Mouse (Mus musculus) CD4-positive, CD25-positive, alpha-beta regulatory T cell, adult 4 months (primary cell): ENCODE results near the gene Arsb. TPM values are rescaled to one million over a fixed set of nuclear protein-coding genes. Genes with fewer than 3 reads are reported as not detected.

Experiments
- ATAC-seq: one replicate; pipeline ENCODE4 v1.8.0; 2017
- polyA plus RNA-seq, 2 experiments: library from polyadenylated mRNA; unstranded; fragments of 100-300 nt; shearing (Covaris generic); gene quantifications; one replicate each; pipeline ENCODE4 v1.2.1; 2017

Gene Arsb
- polyA plus RNA-seq, 2 experiments from 2014 or later = 8.7 to 9.1 TPM

DNA sequence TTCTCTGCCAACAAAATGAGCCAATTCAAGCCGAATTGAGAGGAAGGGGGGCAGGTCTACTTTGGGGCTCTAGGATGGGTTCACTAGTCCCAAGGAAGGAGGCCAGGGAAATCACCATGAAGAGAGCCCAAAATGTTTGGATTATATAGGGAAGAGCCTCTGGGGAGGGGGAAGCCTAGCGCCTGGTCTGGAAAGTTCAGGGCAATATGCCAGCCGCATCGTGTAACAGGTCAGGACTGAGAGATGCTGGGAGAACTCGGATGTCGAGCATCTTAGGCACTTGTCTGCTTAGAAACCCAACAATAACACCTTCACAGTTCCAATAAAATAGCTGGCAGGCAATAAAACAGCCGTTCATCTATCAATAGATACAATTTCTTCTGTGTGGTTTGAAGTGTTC, 216.2 kb downstream of the Arsb start:
- no peak for ATAC-seq

DNA sequence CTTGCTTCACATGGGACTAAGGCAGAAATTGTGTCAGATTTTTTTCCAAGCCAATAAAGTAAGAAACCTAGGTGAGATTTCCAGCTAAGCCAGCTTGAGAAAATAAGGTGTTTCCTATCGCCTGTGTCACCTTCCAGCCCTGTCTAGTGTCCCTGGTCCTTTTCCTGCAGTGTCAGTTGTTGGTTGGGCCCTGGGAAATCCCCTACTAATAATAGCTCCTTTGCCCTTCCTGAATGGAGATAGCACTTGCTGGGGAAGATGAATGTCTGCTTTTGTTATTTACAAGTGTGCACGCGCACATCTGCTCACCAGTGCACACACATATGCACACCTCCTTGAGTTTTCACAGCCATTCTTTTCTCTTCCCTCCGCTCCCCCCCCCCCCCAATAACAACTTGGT, 217.8 kb downstream of the Arsb start:
- peak; percentile 40 for ATAC-seq

DNA sequence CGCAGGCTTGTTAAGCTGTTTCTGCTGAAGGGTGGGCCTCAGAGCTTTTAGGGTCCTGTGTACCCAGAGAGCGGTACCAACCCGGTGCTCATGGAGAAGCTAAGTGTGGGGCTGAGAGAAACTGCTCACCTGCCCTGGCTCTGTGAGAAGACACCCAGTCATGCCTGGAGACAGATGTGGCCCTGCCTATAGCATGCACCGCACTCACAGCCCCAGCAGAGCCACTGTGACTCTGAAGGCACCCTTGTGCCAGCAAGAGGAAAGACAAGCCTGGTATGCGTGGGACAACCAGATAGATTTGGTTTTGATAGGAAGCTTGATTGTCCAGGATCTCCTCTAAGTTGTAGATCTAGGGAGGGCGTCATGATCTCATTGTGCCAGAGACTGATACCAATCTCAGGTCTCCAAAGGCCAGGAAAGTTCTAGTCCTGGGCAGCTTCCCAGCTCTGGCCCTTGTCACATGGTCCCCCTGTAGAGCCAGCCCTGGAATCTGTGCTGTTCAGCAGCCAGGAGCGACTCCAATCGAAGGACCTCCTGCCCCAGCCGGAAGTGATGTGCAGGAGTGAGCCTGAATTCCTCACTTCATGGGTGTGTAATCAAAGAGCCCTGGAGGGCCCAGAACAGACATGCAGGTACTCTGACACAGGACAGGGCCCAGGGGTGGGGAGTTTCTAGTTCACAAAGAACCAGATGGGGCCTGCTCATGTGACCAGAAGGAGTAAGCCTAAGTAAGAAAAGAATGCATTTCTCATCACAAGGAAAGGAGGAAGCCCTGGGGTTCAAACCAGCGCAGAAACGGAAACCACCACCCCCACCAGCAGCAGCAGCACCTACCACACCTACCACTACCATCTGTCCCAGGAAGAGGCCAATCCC, 218.5 kb downstream of the Arsb start:
- peak; percentile 75 for ATAC-seq

DNA sequence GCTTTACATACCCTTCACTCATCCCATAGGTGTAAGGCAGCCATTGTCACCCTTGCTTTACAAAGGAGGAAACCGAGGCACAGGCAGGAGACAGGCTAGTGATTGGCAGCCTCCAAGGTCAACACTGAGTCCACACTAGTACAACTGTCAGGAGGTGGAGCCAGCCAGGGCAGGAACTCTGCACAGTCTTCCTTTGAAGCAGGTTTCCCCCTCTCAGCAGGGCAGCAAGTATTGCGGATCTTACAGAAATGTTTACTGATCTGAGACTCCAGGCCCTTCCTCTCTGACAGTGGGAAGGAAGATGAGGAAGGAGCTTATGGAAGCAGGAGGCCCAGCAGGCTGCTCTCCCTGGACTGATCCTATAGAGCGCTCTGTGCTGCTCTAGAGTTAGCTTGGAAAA, 219.4 kb downstream of the Arsb start:
- no peak for ATAC-seq

DNA sequence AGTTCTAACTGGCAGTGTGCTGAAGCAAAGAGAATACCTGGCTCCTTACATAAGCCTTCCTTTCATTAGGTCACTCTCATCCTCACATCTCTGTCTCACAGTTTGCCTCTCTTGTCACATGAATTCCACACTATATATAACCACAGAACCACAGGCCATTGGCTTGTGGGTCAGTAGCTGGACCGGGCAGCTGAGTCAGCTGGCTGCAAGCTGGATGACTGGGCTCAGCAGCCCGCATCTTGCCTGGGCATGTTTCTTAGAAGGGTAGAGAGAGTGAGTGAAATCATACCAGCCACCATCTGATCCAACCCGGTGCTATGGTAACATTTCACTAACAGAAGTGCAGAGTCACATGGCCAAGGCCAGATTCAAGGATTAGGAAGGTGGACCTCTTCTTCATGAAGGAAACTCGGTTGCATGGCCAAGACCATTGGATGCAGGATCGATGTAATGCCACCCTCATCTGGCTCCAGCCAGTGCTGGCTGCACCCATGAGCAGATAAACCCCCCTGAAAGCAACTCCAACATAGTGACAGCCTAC, 221.0 kb downstream of the Arsb start:
- no peak for ATAC-seq

Other genes starting within 250 kb of the Arsb start
- gene Bhmt, start 133.7 kb upstream of the Arsb start, polyA plus RNA-seq = not detected
- gene Bhmt2, start 97.3 kb upstream of the Arsb start, polyA plus RNA-seq = under 1 TPM in 1 of 2 experiments, not detected in 1; 0.13 TPM
- gene Dmgdh, start 97.2 kb upstream of the Arsb start, polyA plus RNA-seq = not detected